Mouse (Mus musculus) C2C12 (cell line): ENCODE measurements around the gene Hrh2. TPM values are rescaled to one million over a fixed set of nuclear protein-coding genes. Genes with fewer than 3 reads are reported as not detected.

ENCODE experiments used
- H3K27me3 ChIP-seq: one replicate; pipeline ENCODE4 v1.6.1; 2011; ENCODE audit not compliant: control insufficient read depth, insufficient read depth, insufficient read length
- H3K36me3 ChIP-seq: one replicate; pipeline ENCODE4 v1.6.1; 2011; ENCODE audit not compliant: control insufficient read depth, insufficient read depth
- H3K4me3 ChIP-seq: one replicate; pipeline ENCODE4 v1.5.1; 2011; ENCODE audit warnings: mild to moderate bottlenecking, control low read depth; ENCODE audit not compliant: poor library complexity, insufficient read depth, severe bottlenecking
- H3K79me2 ChIP-seq: one replicate; pipeline ENCODE4 v1.6.1; 2011; ENCODE audit not compliant: control insufficient read depth, insufficient read depth
- H3K79me3 ChIP-seq: one replicate; pipeline ENCODE4 v1.6.1; 2011; ENCODE audit warnings: low read depth, control low read depth
- H3ac ChIP-seq: one replicate; pipeline ENCODE3; 2011; ENCODE audit warnings: low read depth; ENCODE audit not compliant: control insufficient read depth, insufficient read length
- CEBPB ChIP-seq: IDR thresholded peaks from one replicate; pipeline ENCODE4 v1.6.1; 2011; ENCODE audit warnings: low read depth, mild to moderate bottlenecking, control low read depth, moderate library complexity
- CTCF ChIP-seq: IDR thresholded peaks from one replicate; pipeline ENCODE4 v1.5.1; 2011; ENCODE audit not compliant: control insufficient read depth, insufficient read depth, insufficient read length
- FOSL1 ChIP-seq: IDR thresholded peaks from one replicate; pipeline ENCODE4 v1.8.0; 2011; ENCODE audit warnings: mild to moderate bottlenecking, low read length; ENCODE audit not compliant: poor library complexity, insufficient read depth, severe bottlenecking
- MAX ChIP-seq: IDR thresholded peaks from one replicate; pipeline ENCODE4 v1.6.1; 2011; ENCODE audit warnings: mild to moderate bottlenecking, control low read depth
- MYOD1 ChIP-seq: IDR thresholded peaks from one replicate; pipeline ENCODE4 v1.6.1; 2011; ENCODE audit warnings: low read depth; ENCODE audit not compliant: control insufficient read depth, insufficient read length
- MYOG ChIP-seq: IDR thresholded peaks from one replicate; pipeline ENCODE4 v1.6.1; 2011; ENCODE audit not compliant: control insufficient read depth, insufficient read length; ENCODE audit errors: extremely low read depth
- USF1 ChIP-seq: IDR thresholded peaks from one replicate; pipeline ENCODE4 v1.6.1; 2011; ENCODE audit warnings: low read depth, mild to moderate bottlenecking, control low read depth, moderate library complexity
- polyA plus RNA-seq: library from polyadenylated mRNA; unstranded; fragments of >200 nt; fragmentation: generic; extraction: Trizol; gene quantifications from one replicate; pipeline ENCODE4 v1.2.1, GENCODE M21; 2012; ENCODE audit warnings: missing spikeins

Gene Hrh2
- polyA plus RNA-seq, 1 experiment: not detected

DNA sequence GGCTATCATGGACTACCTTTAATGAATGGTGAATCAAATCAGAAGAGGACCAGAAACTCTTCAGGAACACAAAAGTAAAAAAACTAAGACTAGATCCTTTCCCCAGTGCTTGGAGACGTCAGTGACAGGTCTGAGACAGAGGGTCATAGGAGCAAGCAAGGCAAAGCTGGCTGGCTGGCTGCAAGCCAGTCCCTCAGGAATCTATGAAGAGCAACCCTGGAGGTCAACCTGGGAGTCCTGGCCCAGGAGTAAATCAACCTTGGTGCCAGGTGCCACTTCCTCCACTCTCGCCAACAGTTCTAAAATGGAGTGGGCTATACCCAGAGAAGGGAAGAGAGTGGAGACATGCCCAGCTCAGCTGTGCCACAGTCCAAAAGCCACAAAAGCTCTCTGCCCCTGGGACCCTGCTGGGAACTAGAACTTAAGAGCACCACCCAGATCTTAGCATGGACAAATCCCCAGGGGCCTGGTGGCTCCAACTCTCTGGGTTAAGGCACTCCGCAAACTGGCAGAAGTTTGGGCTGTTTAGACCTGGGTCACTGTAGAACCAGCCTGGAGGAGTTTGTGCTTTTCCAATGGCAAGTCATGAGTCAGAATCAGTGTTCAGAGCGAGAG lies 15.4 kb upstream of the Hrh2 start:
- no peak overlapping the region for H3ac ChIP-seq
- no peaks in the 10 kb centered on the region for H3K79me2 ChIP-seq
- peaks cover 17% of the 10 kb centered on the region for H3K27me3 ChIP-seq
- TF ChIP-seq CEBPB (no peak), MYOG (no peak), CTCF (no peak), MYOD1 (no peak)
- H3K36me3 ChIP-seq: no peaks in the 10 kb centered on the region
- no peaks in the 10 kb centered on the region for H3K79me3 ChIP-seq
- H3K4me3 ChIP-seq: no peak overlapping the region

DNA sequence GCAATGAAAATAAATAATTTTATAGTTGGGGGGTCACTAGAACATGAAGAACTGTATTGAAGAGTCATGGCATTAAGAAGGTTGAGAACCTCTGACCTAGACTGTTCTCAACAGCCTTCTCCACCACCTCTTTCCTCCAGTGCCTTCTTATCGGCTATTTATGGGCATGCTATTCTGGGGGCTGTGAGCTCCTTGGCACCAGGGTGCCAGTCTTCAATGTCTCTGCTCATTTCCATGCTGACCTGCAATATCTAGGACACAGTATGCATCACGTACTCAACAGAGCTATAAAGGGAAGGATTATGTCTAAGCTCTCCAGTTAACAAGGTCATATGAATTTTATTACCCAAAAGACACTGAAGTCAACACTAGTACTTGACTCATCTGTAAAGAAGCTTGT lies 14.6 kb upstream of the Hrh2 start:
- no peaks in the 10 kb centered on the region for H3K36me3 ChIP-seq
- H3ac ChIP-seq: no peak overlapping the region
- no peaks in the 10 kb centered on the region for H3K79me3 ChIP-seq
- TF ChIP-seq MAX (no peak), FOSL1 (no peak), CTCF (no peak), MYOD1 (no peak), USF1 (no peak), CEBPB (no peak), MYOG (no peak)
- H3K79me2 ChIP-seq: no peaks in the 10 kb centered on the region
- H3K4me3 ChIP-seq: no peak overlapping the region
- H3K27me3 ChIP-seq: peaks cover 17% of the 10 kb centered on the region

DNA sequence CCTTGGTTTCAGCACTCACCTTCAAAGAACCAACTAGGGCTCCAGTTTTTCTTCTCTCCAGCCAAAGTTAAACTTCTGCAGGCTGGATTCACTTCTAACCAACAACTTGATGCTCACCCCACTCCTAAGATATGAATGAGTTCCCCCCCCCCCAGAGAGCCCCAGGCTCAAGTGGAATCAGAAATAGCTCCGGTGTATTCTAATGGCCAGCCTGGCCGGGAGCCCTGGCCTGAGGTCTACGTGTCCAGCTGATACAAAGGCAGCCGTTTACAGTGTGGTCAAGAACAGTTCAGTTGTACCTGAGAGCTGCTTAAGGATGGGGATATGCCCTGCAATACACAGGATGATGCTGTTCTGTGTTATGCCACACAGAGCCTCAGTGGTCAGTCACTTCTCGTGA lies 13.3 kb upstream of the Hrh2 start:
- H3K27me3 ChIP-seq: peaks cover 14% of the 10 kb centered on the region
- H3K36me3 ChIP-seq: no peaks in the 10 kb centered on the region
- H3ac ChIP-seq: no peak overlapping the region
- no peaks in the 10 kb centered on the region for H3K79me2 ChIP-seq
- TF ChIP-seq MYOG: no peak
- TF ChIP-seq MYOD1: no peak
- no peak for TF ChIP-seq CEBPB
- no peak for TF ChIP-seq USF1
- TF ChIP-seq MAX: no peak
- TF ChIP-seq FOSL1: no peak
- no peak for TF ChIP-seq CTCF
- no peaks in the 10 kb centered on the region for H3K79me3 ChIP-seq
- H3K4me3 ChIP-seq: no peak overlapping the region

DNA sequence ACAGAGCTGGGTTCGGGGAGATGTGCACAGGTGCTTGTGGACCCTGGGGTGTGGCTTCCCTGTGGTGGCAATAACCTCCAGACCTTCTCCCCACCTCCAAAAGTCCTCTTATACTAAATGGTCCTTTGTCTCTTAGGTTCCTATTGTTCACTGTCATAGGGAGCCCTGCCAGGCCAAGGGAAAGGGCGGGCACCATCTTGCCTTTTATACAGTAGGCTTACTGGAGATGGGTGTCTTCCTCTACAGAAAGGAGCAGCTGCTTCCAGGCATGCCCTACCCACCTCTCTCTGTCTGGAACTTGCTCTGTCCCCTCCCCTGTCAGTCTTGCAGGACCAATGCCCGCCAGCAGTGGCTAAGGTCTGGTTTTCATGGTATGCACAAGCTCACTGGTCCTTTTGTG lies 12.0 kb upstream of the Hrh2 start:
- no peak for TF ChIP-seq CEBPB
- no peak for TF ChIP-seq MYOG
- TF ChIP-seq MAX: no peak
- no peak for TF ChIP-seq CTCF
- TF ChIP-seq USF1: no peak
- TF ChIP-seq FOSL1: no peak
- TF ChIP-seq MYOD1: no peak
- peaks cover 14% of the 10 kb centered on the region for H3K27me3 ChIP-seq
- H3K4me3 ChIP-seq: no peak overlapping the region
- no peaks in the 10 kb centered on the region for H3K79me3 ChIP-seq
- H3K79me2 ChIP-seq: no peaks in the 10 kb centered on the region
- H3ac ChIP-seq: no peak overlapping the region
- no peaks in the 10 kb centered on the region for H3K36me3 ChIP-seq

DNA sequence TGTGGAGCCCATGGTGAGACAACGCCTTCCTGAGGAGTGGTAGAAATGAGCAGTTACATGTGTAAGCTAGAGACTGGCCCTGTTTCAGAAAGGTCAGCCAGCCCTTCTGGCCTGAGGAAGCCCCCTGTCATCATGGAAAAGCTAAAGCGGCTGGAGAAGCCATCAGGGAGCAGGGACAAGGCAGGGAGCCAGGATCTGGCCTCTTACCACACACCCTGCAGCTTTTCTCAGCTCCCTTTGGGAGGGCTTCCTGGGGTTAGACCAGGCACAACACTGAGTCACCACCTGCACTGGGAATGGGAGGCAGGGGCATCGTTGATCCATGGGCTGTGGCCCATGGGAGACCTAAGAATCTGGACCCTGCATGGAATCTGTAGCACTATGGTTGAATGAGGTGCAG lies 11.5 kb upstream of the Hrh2 start:
- Histone ChIP-seq H3K79me3 (no peaks in the 10 kb centered on the region), H3K79me2 (no peaks in the 10 kb centered on the region), H3ac (no peak overlapping the region), H3K36me3 (no peaks in the 10 kb centered on the region), H3K4me3 (no peak overlapping the region), H3K27me3 (peaks cover 17% of the 10 kb centered on the region)
- no peak for TF ChIP-seq FOSL1
- TF ChIP-seq CTCF: no peak
- TF ChIP-seq MAX: no peak
- TF ChIP-seq MYOD1: no peak
- TF ChIP-seq CEBPB: no peak
- no peak for TF ChIP-seq MYOG
- no peak for TF ChIP-seq USF1

DNA sequence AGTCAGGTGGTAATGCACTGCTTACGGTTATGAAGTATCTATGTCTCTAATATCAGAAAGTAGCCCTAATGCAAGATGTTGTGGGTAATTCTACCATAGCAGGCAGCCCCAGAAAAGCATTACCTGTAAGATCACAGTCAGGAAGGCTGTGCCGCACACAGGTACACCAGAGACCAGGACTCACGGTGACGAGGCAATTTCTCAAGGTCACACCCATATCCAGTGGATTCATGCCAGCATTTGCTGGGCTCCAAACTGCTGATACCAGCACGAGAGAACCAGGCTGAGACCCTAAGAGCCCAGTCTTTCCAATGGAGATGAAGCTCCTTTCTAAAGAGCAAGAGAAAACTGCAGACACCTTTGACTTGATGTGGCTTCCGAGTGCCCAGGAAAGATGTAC lies 10.6 kb upstream of the Hrh2 start:
- TF ChIP-seq MAX: no peak
- peaks cover 20% of the 10 kb centered on the region for H3K27me3 ChIP-seq
- no peak overlapping the region for H3ac ChIP-seq
- H3K79me2 ChIP-seq: no peaks in the 10 kb centered on the region
- H3K79me3 ChIP-seq: no peaks in the 10 kb centered on the region
- no peaks in the 10 kb centered on the region for H3K36me3 ChIP-seq
- H3K4me3 ChIP-seq: no peak overlapping the region
